Mouse (Mus musculus) G1E (cell line): ENCODE results near the gene Faap20.

Source experiments
- CTCF ChIP-seq: IDR thresholded peaks from 2 replicates; pipeline ENCODE4 v1.5.1; 2012; ENCODE audit warnings: low read depth, low read length, inconsistent platforms, mixed read lengths
- GATA1 ChIP-seq: IDR thresholded peaks from 2 replicates; pipeline ENCODE4 v1.6.1; 2012; ENCODE audit warnings: borderline replicate concordance, low read length, inconsistent platforms, mixed read lengths
- GATA2 ChIP-seq: IDR thresholded peaks from 2 replicates; pipeline ENCODE4 v1.6.1; 2012; ENCODE audit warnings: low read depth, low read length, inconsistent platforms, borderline replicate concordance
- POLR2AphosphoS5 ChIP-seq: IDR thresholded peaks from 2 replicates; pipeline ENCODE4 v1.6.1; 2012; ENCODE audit warnings: low read depth, low read length, inconsistent platforms; ENCODE audit not compliant: insufficient replicate concordance
- TAL1 ChIP-seq: conservative IDR thresholded peaks from 2 replicates; pipeline ENCODE4 v1.6.1; 2012; ENCODE audit warnings: low read depth, low read length, inconsistent platforms, mixed read lengths

GRCm38 (mm10) chr4:155287713-155288112 lies 38.1 kb downstream of the Faap20 start:
- TF ChIP-seq CTCF: no peak
- no peak for TF ChIP-seq GATA2
- no peak for TF ChIP-seq GATA1
- no peak for TF ChIP-seq POLR2AphosphoS5
- no peak for TF ChIP-seq TAL1
